Mouse (Mus musculus) myocyte (in vitro differentiated cells): Measurements from ENCODE around the gene Noct.

ENCODE experiments used
- MAX ChIP-seq: IDR thresholded peaks from one replicate; pipeline ENCODE4 v1.6.1; 2011; ENCODE audit warnings: low read depth, mild to moderate bottlenecking, control low read depth
- MYOD1 ChIP-seq, 3 experiments: IDR thresholded peaks; one replicate each; pipeline ENCODE4 v1.6.1; 2011; ENCODE audit warnings: control low read depth in 2 of 3, low read depth in 2 of 3, mild to moderate bottlenecking in 2 of 3, moderate library complexity in 1 of 3; ENCODE audit not compliant: insufficient read length in 2 of 3, control insufficient read depth in 1 of 3
- POLR2A ChIP-seq: IDR thresholded peaks from one replicate; pipeline ENCODE4 v1.6.1; 2011; ENCODE audit warnings: low read depth, mild to moderate bottlenecking, control low read depth, moderate library complexity; ENCODE audit not compliant: insufficient read length
- POLR2AphosphoS2 ChIP-seq: IDR thresholded peaks from one replicate; pipeline ENCODE4 v1.6.1; 2011; ENCODE audit warnings: low read depth, control low read depth; ENCODE audit not compliant: insufficient read length
- TCF12 ChIP-seq: IDR thresholded peaks from one replicate; pipeline ENCODE4 v1.6.1; 2011; ENCODE audit warnings: mild to moderate bottlenecking, control low read depth; ENCODE audit not compliant: poor library complexity, insufficient read depth, severe bottlenecking

- TF ChIP-seq TCF12 (no peak), POLR2A (no peak), MYOD1 (IDR thresholded peaks at IDR 0.05; ENCODE audit: control insufficient read depth in 1 of 3, insufficient read length in 2 of 3, low read depth in 2 of 3) (no peak), MAX (no peak), POLR2AphosphoS2 (no peak)
Measured at GRCm38 (mm10) chr3:51213111-51213510, 11.1 kb upstream of the Noct start.
